Mouse (Mus musculus): Measurements from ENCODE around the gene Enpp3.

DNA sequence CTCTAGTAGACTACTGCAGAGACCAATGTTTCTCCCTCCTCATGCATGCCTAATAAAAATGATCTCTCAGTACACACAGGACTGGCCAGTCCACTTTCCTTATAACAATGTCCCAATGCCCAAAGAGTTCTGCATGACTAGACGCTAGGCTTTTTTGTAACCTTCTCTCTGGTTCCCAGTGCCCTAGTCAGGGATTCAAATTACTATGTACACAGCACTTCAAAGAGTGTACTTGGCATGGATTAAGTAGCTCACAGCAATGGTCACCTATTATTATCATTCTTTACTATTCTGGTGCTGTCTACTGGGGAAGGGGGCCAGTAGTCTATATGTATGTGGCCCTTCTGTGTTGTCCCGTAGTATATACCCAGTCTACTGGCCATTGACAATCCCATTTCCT lies 40.8 kb downstream of the Enpp3 start:
- no peak for TF ChIP-seq CTCF (IDR thresholded peaks at IDR 0.05; ENCODE audit: low read depth)
- TF ChIP-seq EP300 (optimal IDR thresholded peaks at IDR 0.05) = no peak
